Mouse (Mus musculus) intestine, postnatal 0 days (tissue): Measurements from ENCODE around the gene Drd2. TPM values are rescaled to one million over a fixed set of nuclear protein-coding genes. Genes with fewer than 3 reads are reported as not detected.

Experiments used
- ATAC-seq: fragments of 200-750 bp; cut with Nextera tagmentation; 2 replicates; pipeline ENCODE4 v1.8.0; 2017; ENCODE audit warnings: mild to moderate bottlenecking, moderate TSS enrichment, moderate library complexity
- H3K27ac ChIP-seq: fragments of 300-500 bp; sonication (generic); 2 replicates; pipeline ENCODE4 v1.5.1; 2014; ENCODE audit warnings: mild to moderate bottlenecking, low read depth, low read length, moderate library complexity
- H3K27me3 ChIP-seq: fragments of 300-500 bp; sonication (generic); replicated peaks from 2 replicates; pipeline ENCODE4 v1.6.1; 2014; ENCODE audit warnings: low read length, mixed read lengths; ENCODE audit not compliant: control insufficient read depth, insufficient read depth
- H3K36me3 ChIP-seq: fragments of 300-500 bp; sonication (generic); 2 replicates; pipeline ENCODE4 v1.6.1; 2014; ENCODE audit warnings: mild to moderate bottlenecking, moderate library complexity; ENCODE audit not compliant: control insufficient read depth, insufficient read depth
- H3K4me1 ChIP-seq: fragments of 300-500 bp; sonication (generic); replicated peaks from 2 replicates; pipeline ENCODE4 v1.6.1; 2014; ENCODE audit warnings: antibody characterized with exemption, low read length, mixed read lengths; ENCODE audit not compliant: control insufficient read depth, insufficient read depth
- H3K4me2 ChIP-seq: fragments of 300-500 bp; sonication (generic); replicated peaks from 2 replicates; pipeline ENCODE4 v1.6.1; 2014; ENCODE audit warnings: low read depth, mild to moderate bottlenecking, moderate library complexity
- H3K4me3 ChIP-seq: fragments of 300-500 bp; sonication (generic); 2 replicates; pipeline ENCODE4 v1.5.1; 2014; ENCODE audit warnings: low read depth, low read length
- H3K9ac ChIP-seq: fragments of 300-500 bp; sonication (generic); 2 replicates; pipeline ENCODE4 v1.6.1; 2014; ENCODE audit warnings: mild to moderate bottlenecking, low read depth, low read length
- H3K9me3 ChIP-seq: fragments of 300-500 bp; sonication (generic); 2 replicates; pipeline ENCODE4 v1.6.1; 2016; ENCODE audit warnings: mixed run types; ENCODE audit not compliant: control insufficient read depth
- CTCF ChIP-seq: sonication (generic); IDR thresholded peaks from 2 replicates; pipeline ENCODE4 v1.5.1; 2016; ENCODE audit warnings: low read depth, mild to moderate bottlenecking, control low read depth, antibody characterized with exemption, moderate library complexity
- WGBS: fragments of 180-500 bp; shearing (Covaris S2); extraction: QIAGEN DNeasy Blood & Tissue Kit; methylation state at CpG from one replicate; pipeline ENCODE4 v1.1.7; 2014; 5-methylcytosine and 5-hydroxymethylcytosine counted together
- polyA plus RNA-seq: library from polyadenylated mRNA; unstranded; fragments of >200 nt; fragmentation: Nextera tagmentation; extraction: Ambion mirVana; gene quantifications from 2 replicates; pipeline ENCODE4 v1.2.1, GENCODE M21; 2015

Drd2 gene
- polyA plus RNA-seq, 1 experiment from 2014 or later = not detected

DNA sequence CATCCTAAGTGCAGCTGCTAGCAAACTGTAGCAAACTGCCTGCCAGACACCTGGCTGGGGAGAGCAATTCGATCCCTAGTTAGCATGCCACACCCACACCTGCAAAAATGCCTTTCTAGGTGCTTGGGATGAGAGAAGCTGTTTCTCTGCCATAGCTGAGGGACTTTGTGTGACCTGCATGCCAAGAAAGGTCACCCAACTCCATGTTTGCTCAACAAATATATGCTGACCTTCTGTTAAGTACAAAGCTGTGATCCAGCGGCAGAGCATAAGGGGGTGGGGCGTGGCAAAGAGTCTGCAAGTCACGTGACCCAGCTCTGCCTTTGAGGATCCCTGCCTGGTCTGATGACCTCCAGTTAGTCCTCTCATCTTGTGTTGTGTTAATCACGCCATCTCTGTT, 25.3 kb downstream of the Drd2 start:
- H3K36me3 ChIP-seq = no peaks in the 10 kb centered on the region
- H3K27ac ChIP-seq = no peak overlapping the region
- H3K4me3 ChIP-seq = no peak overlapping the region
- WGBS = 9% methylated on average over 5 of the region's 5 CpGs
- no peak overlapping the region for H3K4me2 ChIP-seq
- H3K9me3 ChIP-seq = no peaks in the 10 kb centered on the region
- H3K9ac ChIP-seq = no peak overlapping the region
- H3K27me3 ChIP-seq = no peaks in the 10 kb centered on the region
- H3K4me1 ChIP-seq = no peaks in the 10 kb centered on the region
- ATAC-seq = no peak
- TF ChIP-seq CTCF = no peak

DNA sequence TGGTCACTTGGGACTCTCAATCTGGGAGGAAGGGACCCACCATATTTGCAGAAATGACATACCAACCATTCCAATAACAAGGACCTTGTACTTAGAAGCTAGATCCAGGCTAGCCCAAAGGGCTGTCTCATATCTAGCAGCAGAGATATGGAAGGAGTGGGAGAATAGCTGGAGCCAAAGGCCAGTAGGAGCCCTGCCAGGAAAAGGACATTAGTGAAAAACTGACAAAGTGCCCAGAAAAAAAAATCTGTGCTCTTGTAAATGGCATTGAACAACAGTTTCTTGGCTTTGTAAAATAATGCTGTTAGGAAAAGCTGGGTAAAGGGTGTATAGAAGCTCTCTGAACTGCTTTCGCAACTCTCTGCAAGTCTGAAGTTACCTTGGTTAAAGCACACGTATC, 33.5 kb downstream of the Drd2 start:
- Histone ChIP-seq H3K27ac (no peak overlapping the region), H3K4me1 (no peaks in the 10 kb centered on the region), H3K4me2 (no peak overlapping the region), H3K9me3 (peaks cover 2% of the 10 kb centered on the region; the same call in 1 of the 2 replicates), H3K4me3 (no peak overlapping the region), H3K27me3 (no peaks in the 10 kb centered on the region), H3K9ac (no peak overlapping the region), H3K36me3 (no peaks in the 10 kb centered on the region)
- TF ChIP-seq CTCF = no peak
- ATAC-seq = no peak
- whole genome bisulfite sequencing = 79% methylated on average over 2 of the region's 2 CpGs

DNA sequence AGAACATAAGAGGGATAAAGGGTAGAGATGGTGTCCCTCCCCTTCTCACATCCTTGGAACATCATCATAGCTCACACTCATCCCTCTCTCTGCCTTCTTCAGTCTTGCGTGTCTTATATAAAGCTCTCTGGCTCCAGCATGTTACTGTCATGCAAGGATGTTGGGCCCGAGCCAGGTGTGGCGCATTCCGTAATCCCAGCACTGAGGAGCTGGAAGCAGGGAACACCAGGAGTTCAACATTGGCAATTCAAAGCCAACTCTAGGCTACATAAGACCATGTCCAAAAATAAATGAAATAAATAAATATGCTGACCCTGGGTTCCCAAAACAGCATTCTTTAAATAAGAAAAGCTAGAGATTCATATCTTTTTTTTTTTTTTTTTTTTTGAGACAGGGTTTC, 39.5 kb downstream of the Drd2 start:
- TF ChIP-seq CTCF = no peak
- no peak overlapping the region for H3K9ac ChIP-seq
- H3K27ac ChIP-seq = no peak overlapping the region
- H3K4me3 ChIP-seq = no peak overlapping the region
- no peaks in the 10 kb centered on the region for H3K27me3 ChIP-seq
- ATAC-seq = no peak
- no peaks in the 10 kb centered on the region for H3K9me3 ChIP-seq
- no peak overlapping the region for H3K4me2 ChIP-seq
- WGBS = 91% methylated on average over 4 of the region's 4 CpGs
- H3K4me1 ChIP-seq = no peaks in the 10 kb centered on the region
- H3K36me3 ChIP-seq = no peaks in the 10 kb centered on the region

DNA sequence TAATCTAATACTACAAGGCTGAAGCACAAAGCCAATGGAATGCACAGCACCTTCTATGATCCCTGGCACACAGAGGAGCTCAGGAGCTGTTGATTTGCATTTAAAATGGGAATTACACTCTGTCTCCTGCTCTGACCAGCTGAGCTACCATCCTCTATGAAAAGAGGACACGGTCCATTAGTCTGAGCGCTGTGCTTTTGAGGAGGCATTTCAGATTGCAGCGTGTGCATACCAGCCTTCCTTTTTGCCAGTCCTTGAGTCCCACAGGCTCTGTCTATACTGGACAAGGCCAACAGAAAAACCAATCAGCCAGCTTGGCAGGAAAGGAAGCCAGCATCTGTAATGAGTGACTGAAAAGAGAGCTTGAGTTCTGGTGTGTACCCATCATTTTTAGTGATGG, 43.6 kb downstream of the Drd2 start:
- Histone ChIP-seq H3K9ac (no peak overlapping the region), H3K4me2 (no peak overlapping the region), H3K27me3 (no peaks in the 10 kb centered on the region), H3K4me3 (no peak overlapping the region), H3K9me3 (no peaks in the 10 kb centered on the region), H3K27ac (no peak overlapping the region), H3K4me1 (no peaks in the 10 kb centered on the region), H3K36me3 (no peaks in the 10 kb centered on the region)
- 92% methylated on average over 3 of the region's 3 CpGs for WGBS
- TF ChIP-seq CTCF = no peak
- ATAC-seq = no peak

DNA sequence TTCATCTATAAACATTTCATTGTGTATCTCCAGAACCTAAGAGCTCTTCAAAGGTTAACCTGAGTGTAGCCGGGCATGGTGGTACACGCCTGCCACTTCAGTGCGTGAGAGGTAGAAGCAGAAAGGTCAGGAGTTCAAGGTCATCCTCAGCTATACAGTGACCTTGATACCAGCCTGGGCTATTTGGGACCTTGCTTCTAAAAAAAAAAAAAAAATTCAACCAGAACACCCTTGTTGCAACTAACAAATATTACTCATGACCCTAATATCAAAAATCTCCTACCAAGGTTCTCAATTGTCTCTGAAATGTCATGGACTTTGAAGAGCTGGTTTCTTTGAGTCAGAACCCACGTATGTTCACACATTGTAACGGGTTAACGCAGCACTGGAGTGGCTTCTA, 44.4 kb downstream of the Drd2 start:
- no peak overlapping the region for H3K9ac ChIP-seq

DNA sequence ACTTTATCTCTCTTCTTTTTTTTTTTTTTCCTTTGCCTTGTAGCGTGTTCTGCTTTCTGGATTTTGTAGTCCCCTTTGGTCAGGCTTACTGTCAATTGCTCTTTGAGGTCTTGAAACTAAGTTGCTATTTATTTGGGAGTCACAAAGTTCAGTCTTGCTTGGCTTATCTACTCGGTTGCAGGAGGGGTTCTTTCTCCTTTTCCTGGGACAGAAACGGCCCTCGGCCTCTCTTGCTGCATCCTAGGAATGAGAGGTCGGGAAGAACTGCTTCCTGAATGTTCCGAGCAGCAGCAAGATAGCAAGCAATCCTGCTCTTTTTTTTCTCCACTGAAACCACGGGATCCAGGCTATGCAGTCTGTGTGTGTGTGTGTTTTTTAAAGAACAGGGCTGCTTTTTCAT, 44.9 kb downstream of the Drd2 start:
- H3K4me1 ChIP-seq = no peaks in the 10 kb centered on the region
- H3K4me3 ChIP-seq = no peak overlapping the region
- no peak for TF ChIP-seq CTCF
- WGBS = 24% methylated on average over 7 of the region's 7 CpGs
- no peak for ATAC-seq
- H3K27ac ChIP-seq = no peak overlapping the region
- H3K4me2 ChIP-seq = no peak overlapping the region
- H3K9me3 ChIP-seq = no peaks in the 10 kb centered on the region
- no peak overlapping the region for H3K9ac ChIP-seq
- no peaks in the 10 kb centered on the region for H3K27me3 ChIP-seq
- H3K36me3 ChIP-seq = no peaks in the 10 kb centered on the region

More for the DNA sequence above, 44.4 kb downstream of the Drd2 start:
- H3K4me1 ChIP-seq = no peaks in the 10 kb centered on the region
- ATAC-seq = no peak
- WGBS = 89% methylated on average over 6 of the region's 6 CpGs
- no peak overlapping the region for H3K4me2 ChIP-seq
- H3K27ac ChIP-seq = no peak overlapping the region
- no peaks in the 10 kb centered on the region for H3K27me3 ChIP-seq
- no peaks in the 10 kb centered on the region for H3K36me3 ChIP-seq
- no peak for TF ChIP-seq CTCF
- H3K9me3 ChIP-seq = no peaks in the 10 kb centered on the region
- no peak overlapping the region for H3K4me3 ChIP-seq

DNA sequence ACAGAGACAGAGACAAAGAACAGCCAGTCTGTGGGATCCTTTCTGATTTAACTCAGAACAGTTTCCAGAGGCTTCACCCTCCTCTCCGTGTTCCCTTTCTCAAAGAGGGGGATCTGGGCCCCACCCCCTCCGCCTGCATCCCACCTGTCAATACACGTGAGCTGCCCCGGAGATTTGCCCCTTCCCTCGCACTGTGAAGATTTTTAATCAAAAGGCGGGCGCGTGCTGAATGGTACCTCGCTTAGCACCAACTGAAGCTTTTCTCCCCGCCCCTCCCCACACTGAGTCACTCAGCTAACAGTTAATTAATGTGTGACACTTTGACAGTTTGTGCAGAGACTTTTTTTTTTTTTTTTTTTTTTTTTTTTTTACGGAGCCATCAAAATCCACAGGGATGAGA, 45.7 kb downstream of the Drd2 start:
- H3K27ac ChIP-seq = no peak overlapping the region
- 36% methylated on average over 11 of the region's 11 CpGs for WGBS

More for the DNA sequence above, 45.7 kb downstream of the Drd2 start:
- Histone ChIP-seq H3K4me2 (no peak overlapping the region), H3K27me3 (no peaks in the 10 kb centered on the region), H3K36me3 (no peaks in the 10 kb centered on the region), H3K9ac (no peak overlapping the region), H3K9me3 (no peaks in the 10 kb centered on the region), H3K4me3 (no peak overlapping the region), H3K4me1 (no peaks in the 10 kb centered on the region)
- TF ChIP-seq CTCF = no peak
- ATAC-seq = no peak
